Mouse (Mus musculus) 416B (cell line): Measurements from ENCODE around the gene Pus7l.

Experiments
- DNase-seq: peaks from one replicate; pipeline ENCODE4 v3.0.0; 2011; ENCODE audit warnings: low read depth

The Pus7l gene

DNA sequence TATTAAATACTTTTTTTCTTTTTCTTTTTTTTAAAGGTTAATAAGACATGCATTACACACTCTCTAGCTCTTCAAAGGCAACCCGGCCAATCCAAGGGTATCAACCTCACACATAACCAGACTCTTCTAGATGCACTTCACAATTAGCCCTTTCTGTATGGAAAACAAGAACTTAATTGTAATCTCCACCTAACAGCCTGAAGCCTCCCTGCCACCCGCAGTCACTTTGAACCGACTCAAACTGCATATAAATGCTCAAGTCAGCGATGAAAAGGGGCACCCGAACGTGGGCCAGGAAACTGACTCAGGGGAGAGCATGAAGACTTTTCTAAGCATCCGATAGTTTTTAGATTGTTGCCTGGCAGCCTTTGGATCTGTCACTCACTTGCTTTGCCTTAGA, 66.1 kb downstream of the Pus7l start:
- no peak for DNase-seq

- DNase-seq = no peak
Observed at GRCm38 (mm10) chr15:94475975-94476374, 67.4 kb downstream of the Pus7l start.
